Mouse (Mus musculus): ENCODE data around the gene Mfap3l. TPM values are rescaled to one million over a fixed set of nuclear protein-coding genes. Genes with fewer than 3 reads are reported as not detected.
"Not testable (repeated sequence)": the region's sequence is repeated elsewhere in the genome, so short reads cannot be mapped to it uniquely, and the experiment has no call there.

The Mfap3l gene
- polyA plus RNA-seq (2014; fragmentation: Nextera tagmentation; extraction: Ambion mirVana) = 2.4 and 2.6 TPM in 2 replicates

DNA sequence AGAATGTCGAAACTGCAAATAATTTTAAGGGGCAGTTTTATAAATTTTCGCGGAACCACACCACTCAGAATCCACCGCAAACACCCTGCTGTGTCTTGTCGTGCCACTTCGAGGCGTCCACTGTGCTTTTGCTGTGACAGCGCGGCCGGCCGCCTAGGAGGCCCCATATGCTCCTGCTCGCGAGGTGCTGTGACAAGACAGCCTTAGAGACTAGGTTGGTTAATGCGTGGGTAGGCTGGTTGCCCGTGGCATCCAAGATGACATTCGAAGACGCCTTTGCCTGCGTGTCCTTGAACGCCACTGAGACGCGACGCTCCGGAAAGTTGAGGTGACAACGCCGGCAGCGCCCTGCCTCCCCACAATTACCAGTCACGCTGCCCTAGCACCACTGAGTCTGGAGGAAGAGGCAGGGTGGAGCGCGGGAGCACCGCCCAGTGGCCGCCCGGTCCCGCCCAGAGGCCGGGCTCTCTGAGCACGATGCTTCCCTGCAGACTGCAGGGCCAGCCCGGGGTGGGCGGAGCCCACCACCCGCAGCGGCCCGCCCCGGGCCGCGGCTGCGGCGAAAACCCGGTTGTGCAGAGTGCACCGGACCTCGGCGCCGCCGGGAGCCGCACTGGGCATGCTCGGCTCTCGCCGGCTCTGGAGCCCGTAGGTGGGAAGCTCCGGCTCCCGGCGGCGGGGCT is at the start of gene Mfap3l:
TSS of gene Mfap3l (plus strand) at position 578 of the 683 bp plus-strand sequence.
- no peaks in the 10 kb centered on the region for H3K9me3 ChIP-seq (ENCODE audit: control insufficient read depth, low read length)
- DNase-seq (ENCODE audit: low spot score) = peak; percentile 92
- peaks cover 5% of the 10 kb centered on the region for H3K4me1 ChIP-seq (replicated peaks; ENCODE audit: control insufficient read depth, insufficient read depth, low read length)
- H3K4me3 ChIP-seq (ENCODE audit: low read depth, low read length) = peak within 1 kb of the TSS; percentile 56
- WGBS = under 1% methylated on average over 60 of the region's 60 CpGs
- peak; percentile 100 for ATAC-seq (replicated peaks; ENCODE audit: low FRiP score, low TSS enrichment, low read depth)
- peak within 1 kb of the TSS; percentile 55 for H3K9ac ChIP-seq (ENCODE audit: low read length)
- H3K36me3 ChIP-seq (ENCODE audit: control insufficient read depth, insufficient read depth, low read length) = no peaks in the 10 kb centered on the region
- peak within 1 kb of the TSS; percentile 100 for H3K4me2 ChIP-seq (ENCODE audit: low read length)
- H3K27ac ChIP-seq (ENCODE audit: low read depth) = peak within 1 kb of the TSS; percentile 20; the same call in 1 of the 2 replicates
- H3K27me3 ChIP-seq (replicated peaks; ENCODE audit: control insufficient read depth, insufficient read depth, low read length) = peaks cover 24% of the 10 kb centered on the region

- no peaks in the 10 kb centered on the region for H3K36me3 ChIP-seq (ENCODE audit: control insufficient read depth, insufficient read depth, low read length)
- H3K9me3 ChIP-seq (ENCODE audit: control insufficient read depth, low read length) = no peaks in the 10 kb centered on the region
- no peak overlapping the region for H3K9ac ChIP-seq (ENCODE audit: low read length)
- H3K27me3 ChIP-seq (replicated peaks; ENCODE audit: control insufficient read depth, insufficient read depth, low read length) = no peaks in the 10 kb centered on the region
- no peaks in the 10 kb centered on the region for H3K4me1 ChIP-seq (replicated peaks; ENCODE audit: control insufficient read depth, insufficient read depth, low read length)
- ATAC-seq (replicated peaks; ENCODE audit: low FRiP score, low TSS enrichment, low read depth) (no peak), DNase-seq (ENCODE audit: low spot score) (no peak)
- no peak overlapping the region for H3K27ac ChIP-seq (ENCODE audit: low read depth)
- no peak overlapping the region for H3K4me2 ChIP-seq (ENCODE audit: low read length)
- 83% methylated on average over 2 of the region's 2 CpGs for WGBS
- no peak overlapping the region for H3K4me3 ChIP-seq (ENCODE audit: low read depth, low read length)
Measured at GRCm38 (mm10) chr8:60583369-60583768, 49.3 kb upstream of the Mfap3l start.

GRCm38 (mm10) chr8:60591352-60592105 is 41.1 kb upstream of the Mfap3l start:
- not testable (repeated sequence) for H3K27ac ChIP-seq (ENCODE audit: low read depth)

GRCm38 (mm10) chr8:60594761-60595160 is 37.9 kb upstream of the Mfap3l start:
- Histone ChIP-seq H3K27ac (ENCODE audit: low read depth) (no peak overlapping the region), H3K4me2 (ENCODE audit: low read length) (no peak overlapping the region), H3K4me3 (ENCODE audit: low read depth, low read length) (no peak overlapping the region), H3K9ac (ENCODE audit: low read length) (no peak overlapping the region), H3K27me3 (replicated peaks; ENCODE audit: control insufficient read depth, insufficient read depth, low read length) (no peaks in the 10 kb centered on the region), H3K4me1 (replicated peaks; ENCODE audit: control insufficient read depth, insufficient read depth, low read length) (no peaks in the 10 kb centered on the region), H3K9me3 (ENCODE audit: control insufficient read depth, low read length) (no peaks in the 10 kb centered on the region), H3K36me3 (ENCODE audit: control insufficient read depth, insufficient read depth, low read length) (no peaks in the 10 kb centered on the region)
- WGBS = 69% methylated on average over 3 of the region's 3 CpGs
- DNase-seq (ENCODE audit: low spot score) (no peak), ATAC-seq (replicated peaks; ENCODE audit: low FRiP score, low TSS enrichment, low read depth) (no peak)

More at GRCm38 (mm10) chr8:60591352-60592105, 41.1 kb upstream of the Mfap3l start:
- H3K9me3 ChIP-seq (ENCODE audit: control insufficient read depth, low read length); H3K9ac ChIP-seq (ENCODE audit: low read length); H3K4me1 ChIP-seq (replicated peaks; ENCODE audit: control insufficient read depth, insufficient read depth, low read length); H3K4me2 ChIP-seq (ENCODE audit: low read length); H3K36me3 ChIP-seq (ENCODE audit: control insufficient read depth, insufficient read depth, low read length); H3K27me3 ChIP-seq (replicated peaks; ENCODE audit: control insufficient read depth, insufficient read depth, low read length); DNase-seq (ENCODE audit: low spot score); ATAC-seq (replicated peaks; ENCODE audit: low FRiP score, low TSS enrichment, low read depth); H3K4me3 ChIP-seq (ENCODE audit: low read depth, low read length): not testable (repeated sequence)
- 86% methylated on average over 29 of the region's 29 CpGs for WGBS

DNA sequence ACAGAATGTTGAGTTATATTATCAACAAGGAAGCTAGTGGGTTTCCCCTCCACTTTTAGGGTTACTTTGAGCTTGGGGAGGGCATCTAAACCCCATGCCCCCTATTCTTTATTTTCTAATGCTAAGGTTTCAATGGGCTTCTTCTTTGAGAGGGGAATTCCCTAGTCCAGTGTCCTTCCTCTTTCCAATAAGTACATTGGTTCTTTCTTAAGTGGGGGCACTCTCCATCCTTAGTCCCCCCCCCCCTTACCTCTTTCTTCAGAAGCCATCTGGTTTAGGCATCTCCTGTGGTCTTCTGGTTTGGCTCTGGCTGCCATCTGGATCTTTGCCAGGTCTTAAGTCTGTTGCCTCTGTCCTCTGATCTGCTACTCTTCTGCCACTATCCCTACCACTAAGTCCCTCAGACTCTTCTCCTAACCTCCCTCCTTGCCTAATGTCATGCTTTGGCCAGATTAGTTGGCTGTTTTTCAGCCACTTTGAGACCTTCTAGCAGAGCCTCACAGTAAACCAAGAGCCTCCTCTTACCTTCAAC is 21.0 kb upstream of the Mfap3l start:
- no peaks in the 10 kb centered on the region for H3K9me3 ChIP-seq (ENCODE audit: control insufficient read depth, low read length)
- no peak overlapping the region for H3K4me2 ChIP-seq (ENCODE audit: low read length)
- no peak overlapping the region for H3K27ac ChIP-seq (ENCODE audit: low read depth)
- H3K27me3 ChIP-seq (replicated peaks; ENCODE audit: control insufficient read depth, insufficient read depth, low read length) = no peaks in the 10 kb centered on the region
- no peaks in the 10 kb centered on the region for H3K4me1 ChIP-seq (replicated peaks; ENCODE audit: control insufficient read depth, insufficient read depth, low read length)
- DNase-seq (ENCODE audit: low spot score) = no peak
- no peaks in the 10 kb centered on the region for H3K36me3 ChIP-seq (ENCODE audit: control insufficient read depth, insufficient read depth, low read length)
- H3K9ac ChIP-seq (ENCODE audit: low read length) = no peak overlapping the region
- ATAC-seq (replicated peaks; ENCODE audit: low FRiP score, low TSS enrichment, low read depth) = no peak
- no peak overlapping the region for H3K4me3 ChIP-seq (ENCODE audit: low read depth, low read length)

DNA sequence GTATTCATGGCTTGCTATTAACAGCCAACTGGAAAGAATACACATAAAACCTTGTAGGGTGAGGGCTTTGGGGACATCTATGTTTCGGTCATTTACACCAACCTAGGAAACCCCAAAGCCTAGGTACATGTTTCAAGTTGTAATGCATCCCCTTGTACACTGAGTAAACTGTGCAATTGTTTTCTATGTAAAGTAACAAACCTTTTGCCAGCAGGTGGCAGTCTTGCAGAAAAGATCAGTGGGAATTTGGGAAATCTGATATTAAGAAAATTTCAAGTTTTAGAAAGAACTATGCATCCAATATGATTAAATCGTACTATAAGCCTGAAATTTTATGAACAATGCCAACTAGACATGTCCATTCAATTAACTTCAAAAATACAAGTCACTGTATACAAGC is 15.7 kb upstream of the Mfap3l start:
- Histone ChIP-seq H3K4me1 (replicated peaks; ENCODE audit: control insufficient read depth, insufficient read depth, low read length) (no peaks in the 10 kb centered on the region), H3K4me2 (ENCODE audit: low read length) (no peak overlapping the region), H3K9ac (ENCODE audit: low read length) (no peak overlapping the region), H3K9me3 (ENCODE audit: control insufficient read depth, low read length) (no peaks in the 10 kb centered on the region), H3K27me3 (replicated peaks; ENCODE audit: control insufficient read depth, insufficient read depth, low read length) (no peaks in the 10 kb centered on the region), H3K4me3 (ENCODE audit: low read depth, low read length) (no peak overlapping the region), H3K27ac (ENCODE audit: low read depth) (no peak overlapping the region), H3K36me3 (ENCODE audit: control insufficient read depth, insufficient read depth, low read length) (no peaks in the 10 kb centered on the region)
- DNase-seq (ENCODE audit: low spot score) (peak; percentile 75), ATAC-seq (replicated peaks; ENCODE audit: low FRiP score, low TSS enrichment, low read depth) (no peak)
- 37% methylated on average over 2 of the region's 2 CpGs for WGBS

DNA sequence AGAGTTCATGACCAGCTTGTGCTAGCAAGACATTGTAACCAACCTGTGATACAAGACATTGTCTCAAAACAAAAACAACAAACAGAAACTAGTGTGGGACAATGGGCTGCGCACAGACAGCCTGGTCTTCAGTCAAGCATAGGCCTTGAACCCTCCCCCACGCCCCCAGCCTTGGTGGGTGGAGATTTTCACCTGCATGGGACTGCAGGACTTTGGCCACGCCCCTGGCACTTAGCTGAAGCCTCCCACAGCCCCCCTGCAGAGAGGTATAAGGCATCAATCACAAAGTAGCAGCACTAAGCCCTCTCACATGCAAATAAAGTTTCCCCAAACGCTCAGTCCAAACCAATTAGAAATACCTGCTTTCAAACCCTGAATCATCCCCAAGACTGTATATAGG is 11.1 kb upstream of the Mfap3l start:
- H3K4me3 ChIP-seq (ENCODE audit: low read depth, low read length) = no peak overlapping the region
- H3K9ac ChIP-seq (ENCODE audit: low read length) = no peak overlapping the region
- no peaks in the 10 kb centered on the region for H3K36me3 ChIP-seq (ENCODE audit: control insufficient read depth, insufficient read depth, low read length)
- H3K27me3 ChIP-seq (replicated peaks; ENCODE audit: control insufficient read depth, insufficient read depth, low read length) = no peaks in the 10 kb centered on the region
- H3K27ac ChIP-seq (ENCODE audit: low read depth) = no peak overlapping the region
- no peaks in the 10 kb centered on the region for H3K9me3 ChIP-seq (ENCODE audit: control insufficient read depth, low read length)
- no peaks in the 10 kb centered on the region for H3K4me1 ChIP-seq (replicated peaks; ENCODE audit: control insufficient read depth, insufficient read depth, low read length)
- WGBS = 67% methylated on average over 4 of the region's 4 CpGs
- ATAC-seq (replicated peaks; ENCODE audit: low FRiP score, low TSS enrichment, low read depth) = no peak
- DNase-seq (ENCODE audit: low spot score) = no peak
- no peak overlapping the region for H3K4me2 ChIP-seq (ENCODE audit: low read length)

DNA sequence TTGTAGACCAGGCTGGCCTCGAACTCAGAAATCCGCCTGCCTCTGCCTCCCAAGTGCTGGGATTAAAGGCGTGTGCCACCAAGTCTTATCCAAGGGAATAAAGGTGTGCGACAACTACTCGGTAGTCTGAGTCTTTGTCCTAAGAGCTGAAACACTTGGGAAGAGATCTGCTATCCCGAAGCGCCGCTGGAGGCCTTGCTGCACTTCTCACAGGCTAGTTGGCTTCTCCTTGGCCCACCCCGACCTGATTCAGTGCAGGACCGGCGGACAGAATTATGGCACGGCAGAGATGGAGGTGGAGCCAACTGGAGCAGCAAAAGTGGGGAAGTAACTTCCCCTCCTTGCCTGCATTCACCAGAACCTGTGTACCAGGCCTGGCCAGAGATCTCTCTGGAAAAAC is 10.6 kb upstream of the Mfap3l start:
- H3K4me1 ChIP-seq (replicated peaks; ENCODE audit: control insufficient read depth, insufficient read depth, low read length) = no peaks in the 10 kb centered on the region
- no peaks in the 10 kb centered on the region for H3K36me3 ChIP-seq (ENCODE audit: control insufficient read depth, insufficient read depth, low read length)
- H3K9me3 ChIP-seq (ENCODE audit: control insufficient read depth, low read length) = no peaks in the 10 kb centered on the region
- no peak for DNase-seq (ENCODE audit: low spot score)
- no peak overlapping the region for H3K9ac ChIP-seq (ENCODE audit: low read length)
- no peak overlapping the region for H3K4me2 ChIP-seq (ENCODE audit: low read length)
- no peak for ATAC-seq (replicated peaks; ENCODE audit: low FRiP score, low TSS enrichment, low read depth)
- H3K27me3 ChIP-seq (replicated peaks; ENCODE audit: control insufficient read depth, insufficient read depth, low read length) = no peaks in the 10 kb centered on the region
- H3K27ac ChIP-seq (ENCODE audit: low read depth) = no peak overlapping the region
- no peak overlapping the region for H3K4me3 ChIP-seq (ENCODE audit: low read depth, low read length)
- 92% methylated on average over 12 of the region's 12 CpGs for WGBS
